In the genomic region with DNA sequence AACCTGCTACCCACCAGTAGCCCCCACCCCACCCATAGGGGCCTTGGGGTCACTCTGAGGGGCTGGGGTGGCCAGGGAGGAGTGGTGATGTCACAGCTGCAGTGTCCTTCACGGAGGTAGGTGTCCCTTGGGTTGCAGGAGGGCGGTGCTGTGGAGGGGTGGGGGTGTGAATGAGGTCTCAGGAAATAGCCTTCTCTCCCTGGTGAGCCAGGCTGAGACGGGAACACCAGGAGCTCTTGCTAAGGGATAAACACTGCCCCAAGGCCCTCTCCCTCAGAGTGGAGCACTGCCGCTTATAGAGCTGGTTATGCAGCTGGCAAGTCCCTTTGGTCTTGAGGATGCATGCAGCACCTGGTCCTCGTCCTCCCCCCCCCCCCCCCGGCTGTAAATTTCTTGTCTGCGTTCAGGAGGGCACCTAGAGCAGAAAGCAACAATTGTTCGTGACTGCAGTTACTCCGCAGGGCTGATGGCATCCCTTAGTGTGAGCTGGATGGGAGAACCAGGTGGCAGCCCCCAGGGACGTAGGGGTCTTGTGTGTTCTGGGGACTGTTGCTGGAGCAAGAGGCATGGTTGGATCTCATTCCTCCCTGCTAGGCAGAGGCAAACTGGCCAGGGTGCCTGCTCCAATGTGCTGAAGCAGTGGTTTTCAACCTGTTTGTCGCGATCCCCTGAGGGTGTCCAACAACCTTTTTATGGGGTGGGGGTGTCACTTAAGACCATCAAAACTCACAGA, we compare ENCODE assay signal across 9 mouse cellular contexts. TPM values are rescaled to one million over a fixed set of nuclear protein-coding genes. Genes with fewer than 3 reads are reported as not detected.
DNase-seq lines count a peak whose midpoint lies in the region; ATAC-seq and TF ChIP-seq lines count a peak whose summit lies in the region.
"Had no signal": no experiment of that assay in that cellular context is flagged by ENCODE, and none has a peak within 500 bp of the region (broad histone marks: within the 10 kb centered on the region; RNA-seq: fewer than 3 reads in every experiment).

No protein-coding gene starts in this region.

- no peak for TF ChIP-seq CTCF in brain, embryonic 14.5 days (IDR thresholded peaks at IDR 0.05; ENCODE audit: borderline replicate concordance, extremely low read depth, insufficient read depth, insufficient read length)

- peak overlapping the region; percentile 12; the same call in 1 of the 2 replicates for H3K4me3 ChIP-seq in hindbrain, embryonic 11.5 days (ENCODE audit: low read depth, low read length)
- H3K4me3 ChIP-seq in midbrain, embryonic 12.5 days, result peak overlapping the region; percentile 33

- no peak; the same call in 1 of the 2 replicates for ATAC-seq in hindbrain, embryonic 11.5 days (ENCODE audit: low FRiP score)
- no peak for ATAC-seq in midbrain, embryonic 12.5 days (ENCODE audit: low FRiP score, low read depth)

- H3K27ac ChIP-seq in hindbrain, embryonic 11.5 days (ENCODE audit: low read depth, low read length), result peak overlapping the region; percentile 85
- H3K27ac ChIP-seq in midbrain, embryonic 12.5 days (replicated peaks), result peak overlapping the region; percentile 92

- H3K4me1 ChIP-seq in hindbrain, embryonic 11.5 days (replicated peaks; ENCODE audit: control insufficient read depth, insufficient read depth, low read length), result peaks cover 15% of the 10 kb centered on the region
- H3K4me1 ChIP-seq in midbrain, embryonic 12.5 days, result peaks cover 49% of the 10 kb centered on the region

- 0 out of 2 replicates have a peak, but pooled peaks cover 3% of the 10 kb centered on the region for H3K36me3 ChIP-seq in hindbrain, embryonic 11.5 days (ENCODE audit: control insufficient read depth, insufficient read depth, low read length)
- H3K36me3 ChIP-seq in midbrain, embryonic 12.5 days, result peaks cover 30% of the 10 kb centered on the region

- WGBS in hindbrain, embryonic 11.5 days, result 37% methylated on average over 12 of the region's 12 CpGs
- WGBS in midbrain, embryonic 12.5 days, result 37% methylated on average over 12 of the region's 12 CpGs

- peak; percentile 30 for DNase-seq in 3T3-L1 (ENCODE audit: low read depth, low spot score)
- peak; percentile 70 for DNase-seq in brain, embryonic 14.5 days (ENCODE audit: low read depth)
- DNase-seq in hindbrain, embryonic 11.5 days (ENCODE audit: low spot score), result no peak
- DNase-seq in left cerebral cortex, adult 9 months (ENCODE audit: low spot score in 2 of 2), result no peak
- no peak for DNase-seq in ovary, postnatal 36 days (ENCODE audit: low spot score)
- DNase-seq in adrenal gland, adult 8-10 months, result no peak
- DNase-seq: thymus, adult 2 months had no signal

- H3K9ac ChIP-seq in hindbrain, embryonic 11.5 days (ENCODE audit: low read depth, low read length), result peak overlapping the region; percentile 38; the same call in 1 of the 2 replicates
- peak overlapping the region; percentile 45 for H3K9ac ChIP-seq in midbrain, embryonic 12.5 days (replicated peaks)

- H3K9me3 ChIP-seq in hindbrain, embryonic 11.5 days (ENCODE audit: control insufficient read depth, low read length), result no peaks in the 10 kb centered on the region
- no peaks in the 10 kb centered on the region for H3K9me3 ChIP-seq in midbrain, embryonic 12.5 days

- no peak for TF ChIP-seq POLR2A in brain, embryonic 14.5 days (IDR thresholded peaks at IDR 0.05; ENCODE audit: borderline replicate concordance, extremely low read depth, insufficient read depth, insufficient read length, poor library complexity, severe bottlenecking)

- H3K27me3 ChIP-seq in hindbrain, embryonic 11.5 days (ENCODE audit: control insufficient read depth, insufficient read depth, low read length), result no peaks in the 10 kb centered on the region
- peaks cover 39% of the 10 kb centered on the region for H3K27me3 ChIP-seq in midbrain, embryonic 12.5 days

- H3K4me2 ChIP-seq in hindbrain, embryonic 11.5 days (replicated peaks; ENCODE audit: low read depth, low read length), result peak overlapping the region; percentile 37
- H3K4me2 ChIP-seq in midbrain, embryonic 12.5 days (replicated peaks), result peak overlapping the region; percentile 56

RNA-seq across cellular contexts. Expression of a gene that starts 7.0 kb away (rescaled TPM):
- polyA plus RNA-seq in brain, embryonic 14.5 days (2012; rRNA removed), result 12.6 and 13.6 TPM in 2 replicates
- 5.2 and 6.3 TPM in 2 replicates for polyA plus RNA-seq in hindbrain, embryonic 11.5 days (2014; fragmentation: Nextera tagmentation; extraction: Ambion mirVana)
- polyA plus RNA-seq in midbrain, embryonic 12.5 days (2016; fragmentation: Nextera tagmentation; extraction: Ambion mirVana), result 11.4 and 11.6 TPM in 2 replicates
- total RNA-seq in adrenal gland, adult 8-10 months (2022), result 10 to 100 TPM; 28.7 to 45.0 (median 30.4) TPM

RNA-seq across cellular contexts. Expression of a gene that starts 21.4 kb away (rescaled TPM):
- polyA plus RNA-seq in brain, embryonic 14.5 days (2012; rRNA removed), result 0.34 and 0.57 TPM in 2 replicates
- 1.1 and 1.2 TPM in 2 replicates for polyA plus RNA-seq in hindbrain, embryonic 11.5 days (2014; fragmentation: Nextera tagmentation; extraction: Ambion mirVana)
- polyA plus RNA-seq in midbrain, embryonic 12.5 days (2016; fragmentation: Nextera tagmentation; extraction: Ambion mirVana), result 0.25 and 0.75 TPM in 2 replicates
- total RNA-seq in adrenal gland, adult 8-10 months (2022), result under 1 TPM; 0.07 to 0.67 (median 0.21) TPM

RNA-seq across cellular contexts. Expression of a gene that starts 22.9 kb away (rescaled TPM):
- polyA plus RNA-seq in brain, embryonic 14.5 days (2012; rRNA removed), result 56.5 and 72.9 TPM in 2 replicates
- 26.3 and 28.3 TPM in 2 replicates for polyA plus RNA-seq in hindbrain, embryonic 11.5 days (2014; fragmentation: Nextera tagmentation; extraction: Ambion mirVana)
- 36.3 and 39.8 TPM in 2 replicates for polyA plus RNA-seq in midbrain, embryonic 12.5 days (2016; fragmentation: Nextera tagmentation; extraction: Ambion mirVana)
- 10 to 100 TPM; 59.3 to 74.4 (median 65.0) TPM for total RNA-seq in adrenal gland, adult 8-10 months (2022)

RNA-seq across cellular contexts. Expression of a gene that starts 27.9 kb away (rescaled TPM):
- polyA plus RNA-seq in brain, embryonic 14.5 days (2012; rRNA removed), result 0.53 TPM in 1 of 2 replicates, not detected in the other
- not detected in 2 replicates for polyA plus RNA-seq in hindbrain, embryonic 11.5 days (2014; fragmentation: Nextera tagmentation; extraction: Ambion mirVana)
- polyA plus RNA-seq in midbrain, embryonic 12.5 days (2016; fragmentation: Nextera tagmentation; extraction: Ambion mirVana), result not detected in 2 replicates
- not detected for total RNA-seq in adrenal gland, adult 8-10 months (2022)
- polyA plus RNA-seq: erythroblast, embryonic 14.5 days; thymus, adult 2 months had no signal

RNA-seq across cellular contexts. Expression of a gene that starts 28.4 kb away (rescaled TPM):
- 50.6 and 73.4 TPM in 2 replicates for polyA plus RNA-seq in brain, embryonic 14.5 days (2012; rRNA removed)
- 74.5 and 77.3 TPM in 2 replicates for polyA plus RNA-seq in hindbrain, embryonic 11.5 days (2014; fragmentation: Nextera tagmentation; extraction: Ambion mirVana)
- 70.5 and 70.8 TPM in 2 replicates for polyA plus RNA-seq in midbrain, embryonic 12.5 days (2016; fragmentation: Nextera tagmentation; extraction: Ambion mirVana)
- total RNA-seq in adrenal gland, adult 8-10 months (2022), result 10 to 100 TPM; 21.2 to 26.6 (median 23.3) TPM

Comparison
In these comparisons a context has a peak if more than half of its experiments do, and no peak if none do; other contexts are left out.
1. DNase-seq: peak in 3T3-L1 (single experiment) and brain, embryonic 14.5 days (single experiment); none in hindbrain, embryonic 11.5 days (single experiment), left cerebral cortex, adult 9 months (0 of 2), ovary, postnatal 36 days (single experiment) and adrenal gland, adult 8-10 months (single experiment).